Mouse (Mus musculus) heart, postnatal 0 days (tissue): Measurements from ENCODE around the gene Clec16a.

Experiments used
- CTCF ChIP-seq: IDR thresholded peaks from 2 replicates; pipeline ENCODE4 v1.5.1; 2016; ENCODE audit warnings: antibody characterized with exemption, control low read depth, low read depth
- EP300 ChIP-seq: IDR thresholded peaks from 2 replicates; pipeline ENCODE4 v1.6.1; 2016; ENCODE audit warnings: antibody characterized with exemption, low read depth

- TF ChIP-seq CTCF: peak; percentile 8; the same call in 1 of the 2 replicates
- TF ChIP-seq EP300: no peak
These were observed 34.5 kb upstream of the Clec16a start for GRCm38 (mm10) chr16:10510477-10511133.
